Mouse (Mus musculus): ENCODE data around the gene Snrpb2. TPM values are rescaled to one million over a fixed set of nuclear protein-coding genes. Genes with fewer than 3 reads are reported as not detected.

Snrpb2 gene
- polyA plus RNA-seq (2016; fragmentation: Nextera tagmentation; extraction: Ambion mirVana): 117 and 120 TPM in 2 replicates

DNA sequence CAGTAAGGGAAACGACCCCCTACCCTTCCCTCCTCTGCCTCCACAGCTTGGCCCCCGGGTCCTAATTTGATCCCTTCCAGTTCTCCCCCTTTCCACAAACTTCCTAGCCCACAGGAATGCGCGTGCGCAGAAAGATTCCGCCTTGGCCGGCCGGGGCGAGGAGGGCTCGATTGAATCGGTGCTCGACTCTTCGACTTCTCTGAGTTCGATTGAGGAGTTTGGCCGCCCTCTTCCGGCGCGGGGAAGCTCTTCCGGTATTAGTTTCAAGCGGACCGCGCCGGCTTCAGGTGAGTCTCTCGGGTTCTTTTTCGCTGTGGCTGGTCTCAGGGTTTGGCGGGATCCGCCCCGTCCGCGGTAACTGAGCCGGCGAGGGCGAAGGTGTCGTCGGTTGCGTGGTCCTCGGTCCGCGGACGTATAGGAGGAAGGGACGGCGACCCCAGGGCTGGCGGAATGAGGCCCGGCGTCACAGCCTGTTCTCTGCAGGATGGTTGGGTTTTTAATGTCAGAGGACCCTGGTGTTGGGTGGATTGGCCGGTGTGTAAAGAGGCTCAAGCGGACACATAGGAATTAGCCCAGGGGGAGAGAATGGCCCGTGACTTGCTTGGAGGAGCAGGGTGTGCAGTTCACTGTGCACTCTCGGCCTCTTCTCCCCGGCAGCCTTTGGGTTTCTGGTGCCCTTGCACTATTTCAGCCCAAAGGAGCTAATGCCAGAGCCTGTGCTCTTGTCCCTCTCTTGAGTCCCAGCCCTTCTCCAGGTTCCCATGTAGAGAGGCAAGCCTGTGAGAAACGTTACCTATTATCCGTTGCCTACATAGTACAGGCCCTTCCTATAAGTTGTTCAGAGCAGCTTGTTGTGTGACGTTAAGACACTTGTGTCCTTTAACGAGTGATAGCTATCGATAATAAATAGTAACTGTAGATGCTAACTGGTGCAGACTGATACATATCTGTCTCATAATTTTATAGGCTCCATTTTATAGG is at the start of gene Snrpb2:
TSS of gene Snrpb2 (plus strand) at position 228 of the 981 bp plus-strand sequence.
- peak; percentile 95 for ATAC-seq (ENCODE audit: low FRiP score)
- Histone ChIP-seq H3K4me3 (replicated peaks) (peak within 1 kb of the TSS; percentile 91), H3K36me3 (replicated peaks) (peaks cover 19% of the 10 kb centered on the region), H3K9ac (peak within 1 kb of the TSS; percentile 87), H3K27ac (no peak within 1 kb of the TSS; the same call in 1 of the 2 replicates), H3K9me3 (no peaks in the 10 kb centered on the region), H3K27me3 (no peaks in the 10 kb centered on the region), H3K4me1 (peaks cover 9% of the 10 kb centered on the region), H3K4me2 (peak within 1 kb of the TSS; percentile 61)
- WGBS: under 1% methylated on average over 55 of the region's 55 CpGs

DNA sequence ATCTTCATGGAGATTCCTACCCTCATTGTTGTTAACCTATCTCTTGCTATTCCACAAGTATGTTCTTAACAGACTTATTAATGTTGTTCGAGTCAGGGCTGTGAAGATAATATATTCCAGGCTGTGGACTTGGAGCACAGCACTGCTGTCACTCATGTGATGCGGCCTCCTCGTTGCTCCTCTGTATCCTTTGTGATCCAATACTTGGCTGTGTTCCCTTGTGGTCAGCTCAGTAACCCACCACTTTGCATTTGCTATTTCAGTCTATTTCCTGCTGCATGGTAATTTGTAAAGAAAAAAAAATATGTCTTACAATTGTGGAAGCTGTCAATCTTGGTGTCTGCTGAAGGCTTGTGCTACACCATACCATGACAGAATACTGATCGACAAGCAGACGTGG is 49.8 kb upstream of the Snrpb2 start:
- Histone ChIP-seq H3K9ac (no peak overlapping the region), H3K27ac (no peak overlapping the region), H3K36me3 (replicated peaks) (no peaks in the 10 kb centered on the region), H3K4me3 (replicated peaks) (no peak overlapping the region), H3K4me2 (no peak overlapping the region), H3K27me3 (no peaks in the 10 kb centered on the region), H3K9me3 (no peaks in the 10 kb centered on the region), H3K4me1 (no peaks in the 10 kb centered on the region)
- no peak for ATAC-seq (ENCODE audit: low FRiP score)
- WGBS: 79% methylated on average over 5 of the region's 5 CpGs

- Histone ChIP-seq H3K4me2 (no peak overlapping the region), H3K27me3 (no peaks in the 10 kb centered on the region), H3K4me3 (replicated peaks) (no peak overlapping the region), H3K36me3 (replicated peaks) (no peaks in the 10 kb centered on the region), H3K4me1 (no peaks in the 10 kb centered on the region; the same call in 1 of the 2 replicates), H3K27ac (no peak overlapping the region), H3K9me3 (no peaks in the 10 kb centered on the region), H3K9ac (no peak overlapping the region)
- no peak for ATAC-seq (ENCODE audit: low FRiP score)
- 93% methylated on average over 8 of the region's 8 CpGs for WGBS
Observed at GRCm38 (mm10) chr2:143018084-143018483, 44.8 kb upstream of the Snrpb2 start.

- WGBS: 48% methylated on average over 5 of the region's 5 CpGs
- H3K36me3 ChIP-seq (replicated peaks): no peaks in the 10 kb centered on the region
- H3K9ac ChIP-seq: no peak overlapping the region
- no peak overlapping the region for H3K4me3 ChIP-seq (replicated peaks)
- H3K27ac ChIP-seq: no peak overlapping the region
- no peaks in the 10 kb centered on the region for H3K9me3 ChIP-seq
- no peaks in the 10 kb centered on the region; the same call in 1 of the 2 replicates for H3K4me1 ChIP-seq
- no peak overlapping the region for H3K4me2 ChIP-seq
- no peaks in the 10 kb centered on the region for H3K27me3 ChIP-seq
- ATAC-seq (ENCODE audit: low FRiP score): no peak
Observed at GRCm38 (mm10) chr2:143018591-143019130, 44.2 kb upstream of the Snrpb2 start.

- Histone ChIP-seq H3K9me3 (no peaks in the 10 kb centered on the region), H3K27ac (no peak overlapping the region), H3K4me2 (no peak overlapping the region), H3K27me3 (no peaks in the 10 kb centered on the region), H3K36me3 (replicated peaks) (no peaks in the 10 kb centered on the region), H3K4me3 (replicated peaks) (no peak overlapping the region), H3K4me1 (no peaks in the 10 kb centered on the region; the same call in 1 of the 2 replicates), H3K9ac (no peak overlapping the region)
- WGBS: 76% methylated on average over 2 of the region's 2 CpGs
- no peak for ATAC-seq (ENCODE audit: low FRiP score)
Observed at GRCm38 (mm10) chr2:143019727-143020126, 43.1 kb upstream of the Snrpb2 start.

- no peak overlapping the region for H3K27ac ChIP-seq
- no peaks in the 10 kb centered on the region for H3K36me3 ChIP-seq (replicated peaks)
- H3K4me1 ChIP-seq: no peaks in the 10 kb centered on the region; the same call in 1 of the 2 replicates
- no peak overlapping the region for H3K4me2 ChIP-seq
- H3K9ac ChIP-seq: no peak overlapping the region
- no peak for ATAC-seq (ENCODE audit: low FRiP score)
- WGBS: 86% methylated on average over 2 of the region's 2 CpGs
- H3K27me3 ChIP-seq: no peaks in the 10 kb centered on the region
- H3K4me3 ChIP-seq (replicated peaks): no peak overlapping the region
- H3K9me3 ChIP-seq: no peaks in the 10 kb centered on the region
Observed at GRCm38 (mm10) chr2:143023331-143023730, 39.5 kb upstream of the Snrpb2 start.

DNA sequence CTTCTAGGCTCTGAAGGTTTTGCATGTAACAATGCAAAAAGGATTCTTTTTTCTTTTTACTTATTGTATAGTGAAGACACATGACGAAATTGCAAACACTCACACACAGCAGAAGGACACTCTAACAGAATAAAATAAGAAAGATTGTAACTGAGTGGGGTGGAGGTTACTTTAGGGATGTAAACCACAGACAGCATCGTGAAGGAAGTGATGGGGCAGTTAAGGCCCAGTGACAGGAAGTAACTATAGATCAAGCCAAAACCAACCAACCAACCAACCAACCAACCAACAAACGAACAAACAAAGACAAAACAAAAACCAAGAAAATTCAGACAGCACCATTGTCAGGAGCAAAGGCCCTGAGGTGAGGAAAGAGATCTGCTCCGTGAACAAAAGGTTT is 38.6 kb upstream of the Snrpb2 start:
- H3K4me2 ChIP-seq: no peak overlapping the region
- H3K9me3 ChIP-seq: no peaks in the 10 kb centered on the region
- no peaks in the 10 kb centered on the region for H3K27me3 ChIP-seq
- no peaks in the 10 kb centered on the region for H3K4me1 ChIP-seq
- 84% methylated on average over 4 of the region's 4 CpGs for WGBS
- no peak for ATAC-seq (ENCODE audit: low FRiP score)
- H3K27ac ChIP-seq: no peak overlapping the region
- no peaks in the 10 kb centered on the region for H3K36me3 ChIP-seq (replicated peaks)
- no peak overlapping the region for H3K9ac ChIP-seq
- H3K4me3 ChIP-seq (replicated peaks): no peak overlapping the region

DNA sequence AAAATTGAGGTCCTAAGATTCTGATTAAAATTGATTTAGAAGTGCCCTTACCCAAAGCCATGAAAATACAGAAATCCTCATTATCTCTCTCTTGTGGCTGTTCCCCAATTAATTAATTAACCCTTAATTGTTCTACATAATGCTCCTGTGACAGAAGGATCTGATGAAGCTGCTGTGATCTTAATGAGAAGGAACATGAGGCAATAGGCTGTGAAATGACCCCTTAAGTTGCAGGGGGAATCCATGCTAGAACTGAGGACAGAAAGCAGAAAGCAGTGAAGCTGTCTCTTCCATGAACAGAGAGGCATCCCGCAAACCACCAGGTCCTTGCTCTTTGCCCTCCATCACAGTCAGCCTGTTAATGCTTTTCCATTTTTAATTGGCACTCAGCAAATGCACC is 31.6 kb upstream of the Snrpb2 start:
- no peak; the same call in 1 of the 2 replicates for ATAC-seq (ENCODE audit: low FRiP score)

DNA sequence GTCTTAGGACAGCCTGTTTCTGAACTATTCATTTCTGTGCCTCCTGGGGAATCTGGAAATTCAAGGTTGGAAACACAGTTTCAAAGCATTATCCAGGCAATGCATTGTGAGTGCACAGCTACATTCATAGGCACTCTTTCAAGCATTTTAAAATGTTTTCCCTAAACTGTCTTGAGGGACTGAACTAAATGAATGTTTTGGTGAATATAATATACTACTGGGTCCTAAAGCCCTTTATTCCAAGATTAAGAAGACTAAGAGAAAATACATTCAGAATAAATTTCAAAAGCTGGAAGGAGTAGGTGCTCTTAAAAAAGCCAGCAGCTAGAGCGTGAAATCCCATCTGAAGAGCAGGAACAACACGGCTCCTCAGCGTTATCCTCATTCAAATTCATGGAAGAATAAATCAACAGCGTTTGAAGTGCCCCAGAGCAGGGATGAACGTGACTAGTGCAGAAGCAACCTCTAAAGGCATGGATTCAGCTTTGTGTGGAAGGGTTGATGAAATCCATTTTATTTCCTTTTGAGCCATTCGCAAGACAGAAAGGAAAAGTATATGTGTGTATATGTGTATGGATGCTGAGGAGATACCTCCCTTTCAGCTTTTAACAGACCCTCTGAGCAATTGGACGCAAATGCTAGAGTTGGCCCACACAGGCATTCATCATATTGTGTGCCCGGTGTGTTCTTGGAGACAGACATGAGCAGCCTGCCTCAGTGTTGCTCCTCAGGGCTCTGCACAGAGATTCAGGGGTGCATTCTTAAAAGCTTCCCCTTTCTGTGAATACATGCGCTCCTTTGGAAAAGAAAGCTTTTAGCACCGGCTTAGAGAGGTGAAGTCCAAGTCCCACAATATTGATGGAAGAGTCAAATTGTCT is 30.2 kb upstream of the Snrpb2 start:
- H3K9ac ChIP-seq: no peak overlapping the region
- no peak overlapping the region for H3K4me2 ChIP-seq
- no peak overlapping the region for H3K4me3 ChIP-seq (replicated peaks)
- H3K9me3 ChIP-seq: no peaks in the 10 kb centered on the region
- 0 out of 2 replicates have a peak overlapping the region, but pooled peaks have one; percentile 10 for H3K27ac ChIP-seq
- H3K27me3 ChIP-seq: no peaks in the 10 kb centered on the region
- peaks cover 17% of the 10 kb centered on the region for H3K4me1 ChIP-seq
- no peak for ATAC-seq (ENCODE audit: low FRiP score)
- 45% methylated on average over 10 of the region's 10 CpGs for WGBS
- no peaks in the 10 kb centered on the region for H3K36me3 ChIP-seq (replicated peaks)

More for the DNA sequence above, 31.6 kb upstream of the Snrpb2 start:
- Histone ChIP-seq H3K9me3 (no peaks in the 10 kb centered on the region), H3K36me3 (replicated peaks) (no peaks in the 10 kb centered on the region), H3K9ac (no peak overlapping the region), H3K27ac (no peak overlapping the region), H3K27me3 (no peaks in the 10 kb centered on the region), H3K4me2 (no peak overlapping the region), H3K4me3 (replicated peaks) (no peak overlapping the region), H3K4me1 (peaks cover 17% of the 10 kb centered on the region)
- 63% methylated on average over 1 of the region's 1 CpGs for WGBS

GRCm38 (mm10) chr2:143034350-143035085 is 28.3 kb upstream of the Snrpb2 start:
- ATAC-seq (ENCODE audit: low FRiP score): no peak
- no peak overlapping the region for H3K4me2 ChIP-seq
- WGBS: 89% methylated on average over 7 of the region's 7 CpGs
- no peaks in the 10 kb centered on the region for H3K36me3 ChIP-seq (replicated peaks)
- peaks cover 17% of the 10 kb centered on the region for H3K4me1 ChIP-seq
- no peaks in the 10 kb centered on the region for H3K9me3 ChIP-seq
- no peak overlapping the region for H3K27ac ChIP-seq
- no peak overlapping the region for H3K9ac ChIP-seq
- H3K27me3 ChIP-seq: no peaks in the 10 kb centered on the region
- no peak overlapping the region for H3K4me3 ChIP-seq (replicated peaks)

DNA sequence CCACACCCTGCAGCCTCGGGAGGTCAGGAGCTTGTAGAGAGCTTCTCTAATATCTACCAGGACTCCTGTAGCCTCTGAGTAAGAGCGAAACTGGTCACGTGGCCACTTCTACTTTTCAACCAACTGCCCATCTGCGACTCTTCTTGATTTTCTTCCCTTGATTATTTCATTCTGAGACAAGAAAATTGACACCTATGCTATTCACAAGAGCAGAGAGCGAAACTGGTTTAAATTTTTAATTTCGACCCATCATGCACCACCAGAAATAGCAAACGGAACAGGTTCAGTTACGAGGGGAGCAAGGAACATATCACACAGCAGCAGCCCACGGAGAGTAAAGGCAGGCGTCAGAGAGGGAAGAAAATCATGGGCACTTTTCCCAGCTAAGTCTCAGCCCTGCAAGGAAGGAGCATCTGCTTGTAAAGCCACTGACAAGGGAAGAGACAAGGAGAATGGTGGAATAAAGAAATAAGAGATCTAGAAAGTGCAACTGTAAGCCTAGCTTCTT is 27.7 kb upstream of the Snrpb2 start:
- WGBS: 80% methylated on average over 10 of the region's 10 CpGs
- Histone ChIP-seq H3K4me1 (peaks cover 17% of the 10 kb centered on the region), H3K4me2 (no peak overlapping the region)

More for the DNA sequence above, 27.7 kb upstream of the Snrpb2 start:
- H3K4me3 ChIP-seq (replicated peaks): no peak overlapping the region
- H3K27ac ChIP-seq: no peak overlapping the region
- no peak overlapping the region for H3K9ac ChIP-seq
- no peaks in the 10 kb centered on the region for H3K9me3 ChIP-seq
- no peaks in the 10 kb centered on the region for H3K27me3 ChIP-seq
- ATAC-seq (ENCODE audit: low FRiP score): no peak
- no peaks in the 10 kb centered on the region for H3K36me3 ChIP-seq (replicated peaks)
